Mouse (Mus musculus): ENCODE results near the gene Gcnt1. TPM values are rescaled to one million over a fixed set of nuclear protein-coding genes. Genes with fewer than 3 reads are reported as not detected.

Gcnt1 gene
- total RNA-seq, 2 experiments from 2014 or later = 4.9 to 19.0 TPM

GRCm38 (mm10) chr19:17368557-17368956 is 4.1 kb downstream of the Gcnt1 start:
- no peak for DNase-seq (ENCODE audit: low spot score in 2 of 2)

GRCm38 (mm10) chr19:17366364-17367090 is 6.1 kb downstream of the Gcnt1 start:
- no peak for DNase-seq (ENCODE audit: low spot score in 2 of 2)

- no peak for DNase-seq (ENCODE audit: low spot score in 2 of 2)
Measured at GRCm38 (mm10) chr19:17364741-17365140, 7.9 kb downstream of the Gcnt1 start.

GRCm38 (mm10) chr19:17361181-17361580 is 11.5 kb downstream of the Gcnt1 start:
- DNase-seq (ENCODE audit: low spot score in 2 of 2) = no peak

- DNase-seq (ENCODE audit: low spot score in 2 of 2) = no peak
Measured at GRCm38 (mm10) chr19:17359315-17359890, 13.2 kb downstream of the Gcnt1 start.

- DNase-seq (ENCODE audit: low spot score in 2 of 2) = no peak
Measured at GRCm38 (mm10) chr19:17357391-17357790, 15.3 kb downstream of the Gcnt1 start.

GRCm38 (mm10) chr19:17356932-17357331 is 15.7 kb downstream of the Gcnt1 start:
- DNase-seq (ENCODE audit: low spot score in 2 of 2) = no peak

- peak in 1 of 2 experiments; percentile 24 for DNase-seq (ENCODE audit: low spot score in 2 of 2)
Measured at GRCm38 (mm10) chr19:17355950-17356867, 16.4 kb downstream of the Gcnt1 start.

GRCm38 (mm10) chr19:17355361-17355760 is 17.3 kb downstream of the Gcnt1 start:
- no peak for DNase-seq (ENCODE audit: low spot score in 2 of 2)

- DNase-seq (ENCODE audit: low spot score in 2 of 2) = no peak
Measured at GRCm38 (mm10) chr19:17354797-17355196, 17.8 kb downstream of the Gcnt1 start.

GRCm38 (mm10) chr19:17354362-17354761 is 18.3 kb downstream of the Gcnt1 start:
- DNase-seq (ENCODE audit: low spot score in 2 of 2) = no peak

- no peak for DNase-seq (ENCODE audit: low spot score in 2 of 2)
Measured at GRCm38 (mm10) chr19:17353727-17354126, 18.9 kb downstream of the Gcnt1 start.

GRCm38 (mm10) chr19:17347852-17348251 is 24.8 kb downstream of the Gcnt1 start:
- no peak for DNase-seq (ENCODE audit: low spot score in 2 of 2)

GRCm38 (mm10) chr19:17346716-17347474 is 25.7 kb downstream of the Gcnt1 start:
- DNase-seq (ENCODE audit: low spot score in 2 of 2) = no peak

- no peak for DNase-seq (ENCODE audit: low spot score in 2 of 2)
Measured at GRCm38 (mm10) chr19:17344881-17345280, 27.8 kb downstream of the Gcnt1 start.

- no peak for DNase-seq (ENCODE audit: low spot score in 2 of 2)
Measured at GRCm38 (mm10) chr19:17339563-17339962, 33.1 kb downstream of the Gcnt1 start.

GRCm38 (mm10) chr19:17337057-17337679 is 35.5 kb downstream of the Gcnt1 start:
- no peak for DNase-seq (ENCODE audit: low spot score in 2 of 2)

GRCm38 (mm10) chr19:17336646-17337045 is 36.0 kb downstream of the Gcnt1 start:
- DNase-seq (ENCODE audit: low spot score in 2 of 2) = no peak

GRCm38 (mm10) chr19:17334644-17335333 is 37.9 kb downstream of the Gcnt1 start:
- no peak for DNase-seq (ENCODE audit: low spot score in 2 of 2)

GRCm38 (mm10) chr19:17333043-17333442 is 39.6 kb downstream of the Gcnt1 start:
- DNase-seq (ENCODE audit: low spot score in 2 of 2) = no peak
